Mouse (Mus musculus): ENCODE measurements at regions not wholly inside any gene's neighbourhood (a gene's known extent, or its start where the extent isn't known, plus 50 kb on each side); places are given as distances from the start of the nearest gene placed in this dataset.

- no peak overlapping the region for H3K4me3 ChIP-seq (ENCODE audit: control insufficient read depth in 1 of 2, insufficient read depth in 1 of 2, low read depth in 2 of 2, low read length in 2 of 2)
- H3K79me2 ChIP-seq (ENCODE audit: control insufficient read depth, insufficient read depth, low read length, poor library complexity), result no peaks in the 10 kb centered on the region
- no peaks in the 10 kb centered on the region for H3K4me1 ChIP-seq (ENCODE audit: control insufficient read depth in 1 of 2, insufficient read depth in 2 of 2, low read length in 2 of 2)
- H3K9ac ChIP-seq (ENCODE audit: control insufficient read depth, low read depth, low read length, poor library complexity, severe bottlenecking), result no peak overlapping the region
- no peaks in the 10 kb centered on the region for H3K9me3 ChIP-seq (replicated peaks; ENCODE audit: insufficient read depth, low read length)
- H3K27me3 ChIP-seq (ENCODE audit: control insufficient read depth in 1 of 2, insufficient read depth in 2 of 2, low read length in 2 of 2), result no peaks in the 10 kb centered on the region
- H3K36me3 ChIP-seq (ENCODE audit: control insufficient read depth in 1 of 2, insufficient read depth in 2 of 2, low read length in 2 of 2), result no peaks in the 10 kb centered on the region
- no peak overlapping the region for H3K27ac ChIP-seq (ENCODE audit: control insufficient read depth, low read depth, low read length)
- DNase-seq (ENCODE audit: low read depth, low spot score), result no peak
- TF ChIP-seq UBTF (IDR thresholded peaks at IDR 0.05; ENCODE audit: borderline replicate concordance, insufficient read depth, low read depth, low read length) (no peak), ETS1 (IDR thresholded peaks at IDR 0.05; ENCODE audit: low read depth, low read length) (no peak), MYB (IDR thresholded peaks at IDR 0.05; ENCODE audit: low read depth, low read length) (no peak), CTCF (IDR thresholded peaks at IDR 0.05 in 2 of 3, conservative IDR thresholded peaks at IDR 0.05 in 1 of 3; ENCODE audit: control insufficient read depth in 1 of 3, insufficient read depth in 1 of 3, low read depth in 2 of 3, low read length in 3 of 3, poor library complexity in 1 of 3, severe bottlenecking in 1 of 3) (no peak), MAFK (IDR thresholded peaks at IDR 0.05; ENCODE audit: borderline replicate concordance, low read depth, low read length) (no peak), SIN3A (IDR thresholded peaks at IDR 0.05; ENCODE audit: low read length) (no peak), GABPA (IDR thresholded peaks at IDR 0.05; ENCODE audit: low read depth, low read length) (no peak), ELF1 (IDR thresholded peaks at IDR 0.05; ENCODE audit: low read depth, low read length) (no peak), USF2 (IDR thresholded peaks at IDR 0.05; ENCODE audit: borderline replicate concordance in 1 of 2, insufficient read depth in 1 of 2, low read depth in 1 of 2, low read length in 2 of 2) (no peak), ZKSCAN1 (IDR thresholded peaks at IDR 0.05; ENCODE audit: low read depth, low read length) (no peak), BHLHE40 (IDR thresholded peaks at IDR 0.05; ENCODE audit: borderline replicate concordance, low read depth, low read length) (no peak), CHD1 (IDR thresholded peaks at IDR 0.05; ENCODE audit: low read depth, low read length) (no peak)
Measured at GRCm38 (mm10) chr7:121231881-121232280, 150.4 kb downstream of the Otoa start.

- no peaks in the 10 kb centered on the region for H3K27me3 ChIP-seq (ENCODE audit: control insufficient read depth in 1 of 2, insufficient read depth in 2 of 2, low read length in 2 of 2)
- H3K27ac ChIP-seq (ENCODE audit: control insufficient read depth, low read depth, low read length), result no peak overlapping the region
- no peak overlapping the region for H3K4me3 ChIP-seq (ENCODE audit: control insufficient read depth in 1 of 2, insufficient read depth in 1 of 2, low read depth in 2 of 2, low read length in 2 of 2)
- no peak overlapping the region for H3K9ac ChIP-seq (ENCODE audit: control insufficient read depth, low read depth, low read length, poor library complexity, severe bottlenecking)
- no peak for DNase-seq (ENCODE audit: low read depth, low spot score)
- no peaks in the 10 kb centered on the region for H3K79me2 ChIP-seq (ENCODE audit: control insufficient read depth, insufficient read depth, low read length, poor library complexity)
- no peaks in the 10 kb centered on the region for H3K36me3 ChIP-seq (ENCODE audit: control insufficient read depth in 1 of 2, insufficient read depth in 2 of 2, low read length in 2 of 2)
- no peaks in the 10 kb centered on the region for H3K9me3 ChIP-seq (replicated peaks; ENCODE audit: insufficient read depth, low read length)
- no peaks in the 10 kb centered on the region for H3K4me1 ChIP-seq (ENCODE audit: control insufficient read depth in 1 of 2, insufficient read depth in 2 of 2, low read length in 2 of 2)
- TF ChIP-seq MYB (IDR thresholded peaks at IDR 0.05; ENCODE audit: low read depth, low read length) (no peak), KAT2A (conservative IDR thresholded peaks at IDR 0.05; ENCODE audit: low read depth, low read length) (no peak), HCFC1 (IDR thresholded peaks at IDR 0.05; ENCODE audit: low read depth, low read length) (no peak), SMC3 (IDR thresholded peaks at IDR 0.05; ENCODE audit: low read depth, low read length) (no peak)
Measured at GRCm38 (mm10) chr7:121234831-121235230, 153.4 kb downstream of the Otoa start.

GRCm38 (mm10) chr7:121239731-121240130 lies 151.9 kb upstream of the Hs3st2 start:
- no peak overlapping the region for H3K27ac ChIP-seq (ENCODE audit: control insufficient read depth, low read depth, low read length)
- no peak for DNase-seq (ENCODE audit: low read depth, low spot score)
- H3K4me1 ChIP-seq (ENCODE audit: control insufficient read depth in 1 of 2, insufficient read depth in 2 of 2, low read length in 2 of 2), result no peaks in the 10 kb centered on the region
- no peaks in the 10 kb centered on the region for H3K79me2 ChIP-seq (ENCODE audit: control insufficient read depth, insufficient read depth, low read length, poor library complexity)
- no peak overlapping the region for H3K4me3 ChIP-seq (ENCODE audit: control insufficient read depth in 1 of 2, insufficient read depth in 1 of 2, low read depth in 2 of 2, low read length in 2 of 2)
- H3K9ac ChIP-seq (ENCODE audit: control insufficient read depth, low read depth, low read length, poor library complexity, severe bottlenecking), result no peak overlapping the region
- H3K9me3 ChIP-seq (replicated peaks; ENCODE audit: insufficient read depth, low read length), result no peaks in the 10 kb centered on the region
- TF ChIP-seq JUND (IDR thresholded peaks at IDR 0.05; ENCODE audit: low read depth, low read length), result no peak
- TF ChIP-seq E2F4 (IDR thresholded peaks at IDR 0.05; ENCODE audit: borderline replicate concordance, low read depth, low read length), result no peak
- no peak for TF ChIP-seq TAL1 (IDR thresholded peaks at IDR 0.05; ENCODE audit: low read length)
- no peak for TF ChIP-seq POLR2A (IDR thresholded peaks at IDR 0.05; ENCODE audit: control insufficient read depth in 1 of 2, insufficient read depth in 1 of 2, low read depth in 1 of 2, low read length in 2 of 2, poor library complexity in 1 of 2)
- TF ChIP-seq UBTF (IDR thresholded peaks at IDR 0.05; ENCODE audit: borderline replicate concordance, insufficient read depth, low read depth, low read length), result no peak
- H3K27me3 ChIP-seq (ENCODE audit: control insufficient read depth in 1 of 2, insufficient read depth in 2 of 2, low read length in 2 of 2), result no peaks in the 10 kb centered on the region
- H3K36me3 ChIP-seq (ENCODE audit: control insufficient read depth in 1 of 2, insufficient read depth in 2 of 2, low read length in 2 of 2), result no peaks in the 10 kb centered on the region
